Mouse (Mus musculus): Measurements from ENCODE around the gene Cldn2. TPM values are rescaled to one million over a fixed set of nuclear protein-coding genes. Genes with fewer than 3 reads are reported as not detected.

Gene Cldn2
- polyA plus RNA-seq, 1 experiment, result 0.04 TPM

- DNase-seq (ENCODE audit: low read depth in 1 of 2, low spot score in 2 of 2), result no peak
- Histone ChIP-seq H3K36me3 (ENCODE audit: control insufficient read depth, insufficient read depth, low read length) (no peaks in the 10 kb centered on the region), H3K27ac (ENCODE audit: insufficient read depth, low read length) (no peak overlapping the region), H3K4me3 (ENCODE audit: extremely low read depth, insufficient read depth, insufficient read length) (no peak overlapping the region), H3K27me3 (ENCODE audit: control insufficient read depth, insufficient read depth, low read length) (no peaks in the 10 kb centered on the region), H3K4me1 (ENCODE audit: control insufficient read depth, insufficient read depth, insufficient read length) (no peaks in the 10 kb centered on the region)
- 80% methylated on average over 6 of the region's 6 CpGs for WGBS
- TF ChIP-seq POLR2A (IDR thresholded peaks at IDR 0.05; ENCODE audit: low read depth, low read length) (no peak), CTCF (IDR thresholded peaks at IDR 0.05; ENCODE audit: extremely low read depth, insufficient read depth, insufficient read length, insufficient replicate concordance) (no peak)
Measured at GRCm38 (mm10) chrX:139841091-139841490, 40.5 kb downstream of the Cldn2 start.

- H3K27me3 ChIP-seq (ENCODE audit: control insufficient read depth, insufficient read depth, low read length), result no peaks in the 10 kb centered on the region
- WGBS, result 90% methylated on average over 4 of the region's 4 CpGs
- no peaks in the 10 kb centered on the region for H3K4me1 ChIP-seq (ENCODE audit: control insufficient read depth, insufficient read depth, insufficient read length)
- H3K27ac ChIP-seq (ENCODE audit: insufficient read depth, low read length), result no peak overlapping the region
- no peak overlapping the region for H3K4me3 ChIP-seq (ENCODE audit: extremely low read depth, insufficient read depth, insufficient read length)
- no peak for TF ChIP-seq CTCF (IDR thresholded peaks at IDR 0.05; ENCODE audit: extremely low read depth, insufficient read depth, insufficient read length, insufficient replicate concordance)
- TF ChIP-seq POLR2A (IDR thresholded peaks at IDR 0.05; ENCODE audit: low read depth, low read length), result no peak
- H3K36me3 ChIP-seq (ENCODE audit: control insufficient read depth, insufficient read depth, low read length), result no peaks in the 10 kb centered on the region
- no peak for DNase-seq (ENCODE audit: low read depth in 1 of 2, low spot score in 2 of 2)
Measured at GRCm38 (mm10) chrX:139854795-139855194, 54.2 kb downstream of the Cldn2 start.

GRCm38 (mm10) chrX:139859402-139859801 lies 58.8 kb downstream of the Cldn2 start:
- H3K27ac ChIP-seq (ENCODE audit: insufficient read depth, low read length), result no peak overlapping the region
- H3K27me3 ChIP-seq (ENCODE audit: control insufficient read depth, insufficient read depth, low read length), result no peaks in the 10 kb centered on the region
- DNase-seq (ENCODE audit: low read depth in 1 of 2, low spot score in 2 of 2), result no peak
- 75% methylated on average over 5 of the region's 5 CpGs for WGBS
- H3K4me1 ChIP-seq (ENCODE audit: control insufficient read depth, insufficient read depth, insufficient read length), result no peaks in the 10 kb centered on the region
- no peaks in the 10 kb centered on the region for H3K36me3 ChIP-seq (ENCODE audit: control insufficient read depth, insufficient read depth, low read length)
- no peak overlapping the region for H3K4me3 ChIP-seq (ENCODE audit: extremely low read depth, insufficient read depth, insufficient read length)
- TF ChIP-seq CTCF (IDR thresholded peaks at IDR 0.05; ENCODE audit: extremely low read depth, insufficient read depth, insufficient read length, insufficient replicate concordance), result no peak
- no peak for TF ChIP-seq POLR2A (IDR thresholded peaks at IDR 0.05; ENCODE audit: low read depth, low read length)

Other genes starting within 250 kb of the Cldn2 start
- gene Rnf128, start 237.5 kb upstream of the Cldn2 start, polyA plus RNA-seq (2012; rRNA removed), result 0.21 and 0.25 TPM in 2 replicates
- gene Tbc1d8b, start 115.8 kb upstream of the Cldn2 start, polyA plus RNA-seq (2012; rRNA removed), result 0.36 and 0.42 TPM in 2 replicates
- not detected in 2 replicates for gene Gm15013, start 86.3 kb upstream of the Cldn2 start, polyA plus RNA-seq (2012; rRNA removed)
- 0.12 TPM in 1 of 2 replicates, not detected in the other for gene Ripply1, start 18.5 kb upstream of the Cldn2 start, polyA plus RNA-seq (2012; rRNA removed)
- gene Morc4, start 70.8 kb downstream of the Cldn2 start, polyA plus RNA-seq (2012; rRNA removed), result 0.43 and 0.50 TPM in 2 replicates
- 0.22 and 0.32 TPM in 2 replicates for gene Rbm41, start 197.8 kb downstream of the Cldn2 start, polyA plus RNA-seq (2012; rRNA removed)